Mouse (Mus musculus) CH12.LX (cell line): ENCODE results near the gene Dclk1.

Source experiments
- CHD2 ChIP-seq: IDR thresholded peaks from 2 replicates; pipeline ENCODE4 v1.6.1; 2011; ENCODE audit warnings: low read length, improper control_type of control experiment
- CTCF ChIP-seq, 2 experiments: IDR thresholded peaks in 1 of 2; conservative IDR thresholded peaks in 1 of 2; 2 replicates each; pipeline ENCODE4 v1.5.1; 2011 to 2012; ENCODE audit warnings: low read depth in 2 of 2, low read length in 2 of 2, improper control_type of control experiment in 1 of 2, inconsistent platforms in 1 of 2, mild to moderate bottlenecking in 1 of 2, moderate library complexity in 1 of 2
- EP300 ChIP-seq: IDR thresholded peaks from 2 replicates; pipeline ENCODE4 v1.6.1; 2011; ENCODE audit warnings: low read length, improper control_type of control experiment
- GABPA ChIP-seq: IDR thresholded peaks from 2 replicates; pipeline ENCODE4 v1.6.1; 2012; ENCODE audit warnings: low read depth, low read length, improper control_type of control experiment, inconsistent platforms; ENCODE audit not compliant: insufficient replicate concordance
- KAT2A ChIP-seq: IDR thresholded peaks from 2 replicates; pipeline ENCODE4 v1.6.1; 2012; ENCODE audit warnings: low read length, improper control_type of control experiment, inconsistent platforms; ENCODE audit not compliant: insufficient replicate concordance
- NELFE ChIP-seq: IDR thresholded peaks from 2 replicates; pipeline ENCODE4 v1.6.1; 2011; ENCODE audit warnings: low read depth, low read length, improper control_type of control experiment
- NRF1 ChIP-seq: IDR thresholded peaks from 2 replicates; pipeline ENCODE4 v1.6.1; 2014; ENCODE audit warnings: low read depth, mild to moderate bottlenecking, inconsistent platforms, low read length, improper control_type of control experiment, moderate library complexity
- POLR2A ChIP-seq: IDR thresholded peaks from 2 replicates; pipeline ENCODE4 v1.6.1; 2011; ENCODE audit warnings: low read depth, mild to moderate bottlenecking, improper control_type of control experiment, low read length
- RCOR1 ChIP-seq: conservative IDR thresholded peaks from 2 replicates; pipeline ENCODE4 v1.6.1; 2012; ENCODE audit warnings: low read depth, mild to moderate bottlenecking, inconsistent platforms, low read length, improper control_type of control experiment
- TBP ChIP-seq: conservative IDR thresholded peaks from 2 replicates; pipeline ENCODE4 v1.6.1; 2011; ENCODE audit warnings: low read depth, low read length, improper control_type of control experiment
- USF2 ChIP-seq: conservative IDR thresholded peaks from 2 replicates; pipeline ENCODE4 v1.6.1; 2011; ENCODE audit warnings: low read depth, low read length, improper control_type of control experiment
- ZKSCAN1 ChIP-seq: IDR thresholded peaks from 2 replicates; pipeline ENCODE4 v1.6.1; 2012; ENCODE audit warnings: low read depth, inconsistent platforms, low read length, improper control_type of control experiment, borderline replicate concordance
- ZMIZ1 ChIP-seq: IDR thresholded peaks from 2 replicates; pipeline ENCODE4 v1.6.1; 2012; ENCODE audit warnings: low read depth, mild to moderate bottlenecking, inconsistent platforms, low read length, improper control_type of control experiment

DNA sequence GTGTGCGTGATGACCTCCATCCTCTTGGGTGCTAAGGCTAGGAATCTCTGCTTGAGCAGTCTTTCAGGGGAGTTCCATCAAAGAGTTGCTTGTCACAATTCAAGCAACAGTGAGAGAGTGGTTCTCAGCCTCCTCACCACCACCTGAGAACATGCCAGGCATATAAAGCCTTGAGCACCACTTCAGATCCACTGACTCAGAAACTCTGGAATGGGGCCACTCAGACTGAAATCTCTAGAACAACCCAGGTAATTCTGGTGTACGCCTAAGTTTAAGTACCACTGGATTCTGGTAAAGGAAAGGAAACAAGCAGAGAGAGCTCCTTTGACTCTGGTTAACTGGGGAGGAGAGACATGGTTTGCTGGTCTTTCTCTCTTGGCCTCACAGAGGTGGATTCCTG is 210.3 kb downstream of the Dclk1 start:
- TF ChIP-seq CTCF (conservative IDR thresholded peaks at IDR 0.05 in 1 of 2, IDR thresholded peaks at IDR 0.05 in 1 of 2; ENCODE audit: low read depth in 2 of 2, low read length in 2 of 2) (no peak), NELFE (no peak), POLR2A (no peak), GABPA (no peak), CHD2 (no peak), EP300 (no peak), KAT2A (no peak), ZKSCAN1 (no peak), TBP (no peak), RCOR1 (no peak), ZMIZ1 (no peak), NRF1 (no peak), USF2 (no peak)
